Mouse (Mus musculus) left cerebral cortex, postnatal 36 days (tissue): ENCODE results near the gene Olfr1412. TPM values are rescaled to one million over a fixed set of nuclear protein-coding genes. Genes with fewer than 3 reads are reported as not detected.

Experiments
- DNase-seq, 2 experiments: peaks; one replicate each; pipeline ENCODE4 v3.0.0; 2021 to 2022; ENCODE audit warnings: low spot score in 2 of 2, mixed read lengths in 1 of 2
- intact Hi-C: fragments of 180-260 bp; cut with DNase I; formaldehyde crosslinking; loops from one replicate; pipeline ENCODE4 v1.15.1; 2025
- total RNA-seq, 2 experiments: library from RNA; stranded (reverse); gene quantifications; 2 replicates each; pipeline ENCODE4 v1.2.3; 2021

The Olfr1412 gene
- total RNA-seq, 2 experiments from 2014 or later, result not detected

- intact Hi-C loops, result no loop called here
- no peak for DNase-seq
Observed at GRCm38 (mm10) chr1:92636015-92636414, 50.4 kb downstream of the Olfr1412 start.

DNA sequence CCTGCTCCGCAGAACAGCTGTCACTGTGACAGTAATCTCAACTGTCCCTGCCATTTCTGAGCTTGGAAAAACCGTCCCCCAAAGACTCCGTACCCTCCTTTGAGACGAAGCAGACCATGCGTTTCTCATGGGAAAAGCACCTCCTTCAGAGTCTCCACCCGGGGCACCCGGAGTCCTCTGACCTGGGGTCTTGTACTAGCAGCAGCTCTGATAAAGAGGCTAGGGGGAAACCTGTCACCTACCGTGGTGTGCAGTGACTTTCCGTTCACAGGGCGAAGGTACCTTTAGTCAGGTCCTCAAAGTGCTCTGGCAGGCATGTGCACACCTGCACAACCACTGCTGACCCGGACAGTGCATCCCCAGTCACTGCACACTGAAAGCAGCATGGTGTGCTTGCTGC, 51.1 kb downstream of the Olfr1412 start:
- DNase-seq, result no peak
- intact Hi-C loops, result no loop called here

DNA sequence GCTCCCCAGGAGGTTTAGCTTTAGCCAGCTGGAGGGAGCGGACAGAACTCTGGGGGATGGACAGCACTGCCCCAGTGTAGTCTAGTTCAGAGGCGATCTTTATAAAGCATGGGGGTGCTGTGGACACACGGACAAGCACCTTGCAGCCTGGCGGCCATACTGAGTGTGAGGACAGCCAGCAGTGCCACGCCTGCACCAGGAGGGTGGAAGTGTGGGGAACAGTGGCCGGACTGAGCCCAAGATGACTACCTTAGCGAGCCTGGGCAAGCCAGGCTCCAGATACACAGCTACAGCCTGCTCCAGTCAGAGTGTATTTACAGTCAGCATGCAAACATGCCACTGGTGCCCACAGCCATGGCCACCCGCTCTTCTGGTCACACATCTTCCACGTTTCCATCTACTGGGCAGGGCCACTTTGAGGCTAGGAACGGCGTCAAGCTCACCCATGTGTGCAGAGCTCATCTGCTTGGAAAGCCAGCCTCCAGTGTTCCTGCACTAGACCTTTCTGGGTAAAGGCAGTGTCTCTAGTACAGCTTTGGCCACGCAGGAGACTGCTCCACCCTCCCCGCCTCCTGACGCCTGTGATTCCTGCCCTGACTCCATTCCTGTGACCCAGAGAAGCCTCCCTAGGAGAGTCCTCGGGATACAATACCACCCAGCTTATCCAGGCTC, 52.1 kb downstream of the Olfr1412 start:
- intact Hi-C loops, result no loop called here
- peak in 1 of 2 experiments; percentile 32 for DNase-seq

DNA sequence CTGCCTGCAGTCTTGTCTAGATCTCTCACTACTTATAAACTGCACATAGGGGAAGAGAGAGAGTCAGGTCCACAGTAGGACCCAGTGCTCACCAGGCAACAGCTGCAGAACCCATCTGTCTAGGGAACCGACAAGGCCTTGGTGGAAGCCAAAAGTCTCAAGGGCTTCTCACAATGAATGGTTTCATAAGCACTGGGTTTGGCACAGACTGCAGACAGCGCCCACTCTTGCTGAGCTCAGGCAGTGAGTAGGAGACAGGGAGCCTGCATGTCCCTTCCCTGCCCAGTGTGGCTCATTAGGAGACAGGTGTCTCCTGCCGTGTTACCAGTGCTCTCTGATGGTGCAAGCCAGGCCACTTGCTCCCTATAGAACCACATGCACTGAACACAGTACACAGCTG, 52.6 kb downstream of the Olfr1412 start:
- DNase-seq, result peak; percentile 63 to 71
- intact Hi-C loops, result no loop called here

GRCm38 (mm10) chr1:92638736-92639135, 53.2 kb downstream of the Olfr1412 start:
- no peak for DNase-seq

DNA sequence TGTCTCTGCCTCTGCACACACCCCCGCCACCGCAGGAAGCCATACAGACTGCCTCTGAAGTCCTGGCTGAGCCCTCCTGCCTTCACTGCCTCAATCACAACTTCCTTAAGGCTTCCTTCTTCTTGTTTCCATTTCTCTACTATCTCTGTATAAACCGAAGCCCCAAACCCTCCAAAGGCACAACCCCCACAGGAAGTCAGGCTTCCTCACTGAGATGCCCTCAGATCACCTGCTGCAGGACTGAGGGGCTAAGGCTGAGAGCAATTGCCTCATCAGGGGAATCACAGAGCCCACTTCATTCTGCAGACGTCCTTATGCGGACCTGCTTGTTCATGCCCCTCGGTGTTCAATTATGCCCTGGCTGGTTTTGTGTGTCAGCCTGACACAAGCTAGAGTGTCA, 54.8 kb downstream of the Olfr1412 start:
- no peak for DNase-seq
- intact Hi-C loops, result no loop called here

More at GRCm38 (mm10) chr1:92638736-92639135, 53.2 kb downstream of the Olfr1412 start:
- intact Hi-C loops, result no loop called here

Other genes with a start within 250 kb of the Olfr1412 start
- 100 to 1,000 TPM; 217 to 221 TPM for gene Ndufa10, start 111.9 kb upstream of the Olfr1412 start, total RNA-seq
- gene Olfr1416, start 100.7 kb upstream of the Olfr1412 start, total RNA-seq, result not detected
- gene Olfr1415, start 89.7 kb upstream of the Olfr1412 start, total RNA-seq, result not detected
- not detected for gene Olfr1414, start 67.1 kb upstream of the Olfr1412 start, total RNA-seq
- not detected for gene Olfr1413, start 14.5 kb upstream of the Olfr1412 start, total RNA-seq
- gene Olfr1411, start 8.6 kb downstream of the Olfr1412 start, total RNA-seq, result not detected
- gene Olfr1410, start 20.0 kb downstream of the Olfr1412 start, total RNA-seq, result not detected
- gene Olfr12, start 32.0 kb downstream of the Olfr1412 start, total RNA-seq, result not detected
- 100 to 1,000 TPM; 233 to 246 TPM for gene Cops9, start 56.2 kb downstream of the Olfr1412 start, total RNA-seq
- not detected for gene Otos, start 63.1 kb downstream of the Olfr1412 start, total RNA-seq
- gene Gpc1, start 245.9 kb downstream of the Olfr1412 start, total RNA-seq, result 10 to 100 TPM; 78.7 to 81.8 TPM